Mouse (Mus musculus): Measurements from ENCODE around the gene Bag3. TPM values are rescaled to one million over a fixed set of nuclear protein-coding genes. Genes with fewer than 3 reads are reported as not detected.

Gene Bag3
- polyA plus RNA-seq (2015; fragmentation: Nextera tagmentation; extraction: Ambion mirVana), result 10.9 and 12.3 TPM in 2 replicates

- Histone ChIP-seq H3K36me3 (no peaks in the 10 kb centered on the region), H3K4me1 (replicated peaks) (0 out of 2 replicates have a peak, but pooled peaks cover 9% of the 10 kb centered on the region), H3K27ac (peak within 1 kb of the TSS; percentile 91), H3K4me2 (replicated peaks) (peak within 1 kb of the TSS; percentile 88), H3K4me3 (replicated peaks) (peak within 1 kb of the TSS; percentile 64), H3K9ac (peak within 1 kb of the TSS; percentile 80), H3K27me3 (replicated peaks) (no peaks in the 10 kb centered on the region), H3K9me3 (no peaks in the 10 kb centered on the region)
- under 1% methylated on average over 46 of the region's 46 CpGs for WGBS
- ATAC-seq, result peak; percentile 98
These were observed at the start of gene Bag3 for GRCm38 (mm10) chr7:128523349-128523961. Gene Bag3, plus strand, starts transcription at chr7:128523616.

GRCm38 (mm10) chr7:128474322-128474721 lies 49.1 kb upstream of the Bag3 start:
- no peak for ATAC-seq

GRCm38 (mm10) chr7:128488986-128489385 lies 34.4 kb upstream of the Bag3 start:
- WGBS, result 92% methylated on average over 3 of the region's 3 CpGs
- H3K36me3 ChIP-seq, result no peaks in the 10 kb centered on the region
- H3K27ac ChIP-seq, result no peak overlapping the region
- H3K27me3 ChIP-seq (replicated peaks), result no peaks in the 10 kb centered on the region
- H3K4me1 ChIP-seq (replicated peaks), result no peaks in the 10 kb centered on the region
- H3K9me3 ChIP-seq, result no peaks in the 10 kb centered on the region
- H3K9ac ChIP-seq, result no peak overlapping the region
- H3K4me3 ChIP-seq (replicated peaks), result no peak overlapping the region
- no peak overlapping the region for H3K4me2 ChIP-seq (replicated peaks)
- no peak for ATAC-seq

More at GRCm38 (mm10) chr7:128474322-128474721, 49.1 kb upstream of the Bag3 start:
- Histone ChIP-seq H3K9me3 (no peaks in the 10 kb centered on the region), H3K4me2 (replicated peaks) (peak overlapping the region; percentile 17; the same call in 1 of the 2 replicates), H3K36me3 (no peaks in the 10 kb centered on the region), H3K27me3 (replicated peaks) (no peaks in the 10 kb centered on the region), H3K4me3 (replicated peaks) (no peak overlapping the region), H3K4me1 (replicated peaks) (no peaks in the 10 kb centered on the region), H3K9ac (no peak overlapping the region), H3K27ac (no peak overlapping the region)
- 42% methylated on average over 10 of the region's 10 CpGs for WGBS

- no peaks in the 10 kb centered on the region for H3K9me3 ChIP-seq
- WGBS, result 93% methylated on average over 5 of the region's 5 CpGs
- H3K9ac ChIP-seq, result no peak overlapping the region
- H3K36me3 ChIP-seq, result no peaks in the 10 kb centered on the region
- no peaks in the 10 kb centered on the region for H3K27me3 ChIP-seq (replicated peaks)
- H3K27ac ChIP-seq, result no peak overlapping the region
- no peak overlapping the region for H3K4me3 ChIP-seq (replicated peaks)
- H3K4me1 ChIP-seq (replicated peaks), result no peaks in the 10 kb centered on the region
- no peak for ATAC-seq
- no peak overlapping the region for H3K4me2 ChIP-seq (replicated peaks)
These were observed 28.9 kb upstream of the Bag3 start for GRCm38 (mm10) chr7:128494546-128494945.

GRCm38 (mm10) chr7:128499801-128500200 lies 23.6 kb upstream of the Bag3 start:
- Histone ChIP-seq H3K4me1 (replicated peaks) (no peaks in the 10 kb centered on the region), H3K9me3 (no peaks in the 10 kb centered on the region), H3K27me3 (replicated peaks) (no peaks in the 10 kb centered on the region), H3K4me3 (replicated peaks) (no peak overlapping the region), H3K27ac (no peak overlapping the region), H3K36me3 (no peaks in the 10 kb centered on the region), H3K4me2 (replicated peaks) (no peak overlapping the region), H3K9ac (no peak overlapping the region)
- no peak for ATAC-seq
- WGBS, result 76% methylated on average over 6 of the region's 6 CpGs

GRCm38 (mm10) chr7:128504091-128504490 lies 19.3 kb upstream of the Bag3 start:
- no peaks in the 10 kb centered on the region for H3K27me3 ChIP-seq (replicated peaks)
- no peaks in the 10 kb centered on the region for H3K9me3 ChIP-seq
- 86% methylated on average over 6 of the region's 6 CpGs for WGBS
- H3K27ac ChIP-seq, result no peak overlapping the region
- no peaks in the 10 kb centered on the region for H3K4me1 ChIP-seq (replicated peaks)
- H3K9ac ChIP-seq, result no peak overlapping the region
- no peaks in the 10 kb centered on the region for H3K36me3 ChIP-seq
- H3K4me3 ChIP-seq (replicated peaks), result no peak overlapping the region
- no peak for ATAC-seq
- no peak overlapping the region for H3K4me2 ChIP-seq (replicated peaks)

GRCm38 (mm10) chr7:128511936-128512335 lies 11.5 kb upstream of the Bag3 start:
- no peak overlapping the region for H3K4me3 ChIP-seq (replicated peaks)
- H3K27me3 ChIP-seq (replicated peaks), result no peaks in the 10 kb centered on the region
- ATAC-seq, result no peak
- H3K9ac ChIP-seq, result no peak overlapping the region
- H3K27ac ChIP-seq, result no peak overlapping the region
- H3K9me3 ChIP-seq, result no peaks in the 10 kb centered on the region
- no peaks in the 10 kb centered on the region for H3K36me3 ChIP-seq
- H3K4me1 ChIP-seq (replicated peaks), result no peaks in the 10 kb centered on the region
- 82% methylated on average over 5 of the region's 5 CpGs for WGBS
- H3K4me2 ChIP-seq (replicated peaks), result no peak overlapping the region

GRCm38 (mm10) chr7:128513512-128513911 lies 9.9 kb upstream of the Bag3 start:
- 41% methylated on average over 7 of the region's 7 CpGs for WGBS
- ATAC-seq, result no peak
- no peak overlapping the region for H3K27ac ChIP-seq
- H3K9me3 ChIP-seq, result no peaks in the 10 kb centered on the region
- no peaks in the 10 kb centered on the region for H3K36me3 ChIP-seq
- no peak overlapping the region for H3K4me2 ChIP-seq (replicated peaks)
- no peak overlapping the region for H3K4me3 ChIP-seq (replicated peaks)
- H3K27me3 ChIP-seq (replicated peaks), result no peaks in the 10 kb centered on the region
- H3K4me1 ChIP-seq (replicated peaks), result no peaks in the 10 kb centered on the region
- H3K9ac ChIP-seq, result no peak overlapping the region

- no peaks in the 10 kb centered on the region for H3K9me3 ChIP-seq
- H3K27ac ChIP-seq, result no peak overlapping the region
- H3K9ac ChIP-seq, result no peak overlapping the region
- H3K27me3 ChIP-seq (replicated peaks), result no peaks in the 10 kb centered on the region
- H3K4me1 ChIP-seq (replicated peaks), result no peaks in the 10 kb centered on the region
- no peaks in the 10 kb centered on the region for H3K36me3 ChIP-seq
- 61% methylated on average over 4 of the region's 4 CpGs for WGBS
- H3K4me3 ChIP-seq (replicated peaks), result no peak overlapping the region
- no peak overlapping the region for H3K4me2 ChIP-seq (replicated peaks)
- ATAC-seq, result no peak
These were observed 9.1 kb upstream of the Bag3 start for GRCm38 (mm10) chr7:128514341-128514740.

GRCm38 (mm10) chr7:128516346-128516745 lies 7.1 kb upstream of the Bag3 start:
- no peak overlapping the region for H3K27ac ChIP-seq
- H3K4me1 ChIP-seq (replicated peaks), result no peaks in the 10 kb centered on the region
- no peaks in the 10 kb centered on the region for H3K9me3 ChIP-seq
- no peak overlapping the region for H3K4me2 ChIP-seq (replicated peaks)
- H3K4me3 ChIP-seq (replicated peaks), result no peak overlapping the region
- no peaks in the 10 kb centered on the region for H3K36me3 ChIP-seq
- no peak for ATAC-seq
- H3K27me3 ChIP-seq (replicated peaks), result no peaks in the 10 kb centered on the region
- WGBS, result 65% methylated on average over 4 of the region's 4 CpGs
- H3K9ac ChIP-seq, result no peak overlapping the region

- Histone ChIP-seq H3K9me3 (no peaks in the 10 kb centered on the region), H3K27ac (no peak overlapping the region), H3K36me3 (no peaks in the 10 kb centered on the region), H3K27me3 (replicated peaks) (no peaks in the 10 kb centered on the region), H3K4me1 (replicated peaks) (0 out of 2 replicates have a peak, but pooled peaks cover 7% of the 10 kb centered on the region), H3K4me2 (replicated peaks) (no peak overlapping the region), H3K4me3 (replicated peaks) (no peak overlapping the region), H3K9ac (no peak overlapping the region)
- WGBS, result 75% methylated on average over 16 of the region's 16 CpGs
- ATAC-seq, result no peak
These were observed 3.9 kb upstream of the Bag3 start for GRCm38 (mm10) chr7:128519316-128520050.

GRCm38 (mm10) chr7:128523962-128524581 lies 656 bp downstream of the Bag3 start:
- H3K9ac ChIP-seq, result peak overlapping the region; percentile 80
- no peaks in the 10 kb centered on the region for H3K9me3 ChIP-seq
- WGBS, result 2% methylated on average over 51 of the region's 51 CpGs
- peak overlapping the region; percentile 91 for H3K27ac ChIP-seq
- peak; percentile 79 for ATAC-seq
- no peaks in the 10 kb centered on the region for H3K36me3 ChIP-seq
- peak overlapping the region; percentile 64 for H3K4me3 ChIP-seq (replicated peaks)
- no peaks in the 10 kb centered on the region for H3K27me3 ChIP-seq (replicated peaks)
- peak overlapping the region; percentile 88 for H3K4me2 ChIP-seq (replicated peaks)
- H3K4me1 ChIP-seq (replicated peaks), result peaks cover 15% of the 10 kb centered on the region
